In the genomic region with DNA sequence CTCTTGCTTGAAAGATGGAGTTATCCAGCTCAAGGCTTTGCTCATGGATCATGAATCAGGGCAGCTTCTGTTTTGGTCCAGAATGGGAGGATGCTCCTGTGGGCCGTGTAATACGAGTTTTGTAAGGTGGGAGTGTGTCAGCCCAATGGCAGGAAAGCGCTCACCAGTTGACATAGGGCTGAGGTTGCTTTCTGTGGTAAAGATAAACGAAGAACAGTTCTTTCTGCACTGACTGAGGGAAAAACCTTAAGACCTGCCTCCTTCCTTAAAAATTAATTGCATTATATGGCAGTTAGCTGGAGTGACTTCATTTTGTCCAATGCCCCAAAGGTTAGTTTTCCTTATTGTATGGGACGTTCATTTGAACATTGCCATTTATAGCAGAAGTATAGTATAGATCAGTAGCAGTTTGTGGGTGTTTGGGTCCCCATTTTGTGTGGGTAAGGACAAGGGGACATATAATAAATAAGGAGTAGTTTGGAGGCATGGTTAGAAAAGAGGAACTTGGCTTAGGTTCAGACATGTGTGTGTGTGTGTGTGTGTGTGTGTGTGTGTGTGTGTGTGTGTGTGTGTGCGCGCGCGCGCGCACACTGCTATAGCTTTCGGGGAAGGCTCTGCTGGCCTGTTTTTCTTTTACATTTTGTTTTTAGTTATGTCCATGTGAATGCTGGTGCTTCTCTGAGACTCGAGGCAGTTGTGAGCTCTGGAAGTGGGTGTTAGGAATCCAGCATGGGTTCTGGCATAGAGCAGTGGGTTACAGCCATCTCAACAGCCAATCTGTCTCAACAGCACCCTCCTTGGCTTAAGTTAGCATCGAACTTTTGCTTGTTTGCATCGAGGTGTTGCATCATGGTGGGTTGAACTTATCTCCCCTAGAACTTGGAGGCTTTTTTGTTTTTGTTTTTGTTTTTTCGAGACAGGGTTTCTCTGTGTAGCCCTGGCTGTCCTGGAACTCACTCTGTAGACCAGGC, we compare ENCODE assay signal across 16 mouse cellular contexts.
A peak's percentile ranks its signal among the peaks of the same experiment; 100 is the strongest.
DNase-seq lines count a peak whose midpoint lies in the region; ATAC-seq and TF ChIP-seq lines count a peak whose summit lies in the region.
"Had no signal": no experiment of that assay in that cellular context is flagged by ENCODE, and none has a peak within 500 bp of the region (broad histone marks: within the 10 kb centered on the region; RNA-seq: fewer than 3 reads in every experiment).

No protein-coding gene starts in this region.

- H3K9me3 ChIP-seq in midbrain, embryonic 10.5 days (replicated peaks): no peaks in the 10 kb centered on the region
- no peaks in the 10 kb centered on the region for H3K9me3 ChIP-seq in midbrain, postnatal 0 days (ENCODE audit: low read length)
- no peaks in the 10 kb centered on the region for H3K9me3 ChIP-seq in intestine, embryonic 15.5 days
- H3K9me3 ChIP-seq: embryonic facial prominence, embryonic 13.5 days; kidney, embryonic 15.5 days; limb, embryonic 10.5 days had no signal

- peaks cover 44% of the 10 kb centered on the region for H3K4me1 ChIP-seq in midbrain, embryonic 10.5 days
- H3K4me1 ChIP-seq in midbrain, postnatal 0 days (ENCODE audit: insufficient read depth, low read length): peaks cover 15% of the 10 kb centered on the region; the same call in 1 of the 2 replicates
- H3K4me1 ChIP-seq in intestine, embryonic 15.5 days (replicated peaks): peaks cover 27% of the 10 kb centered on the region

- no peak for TF ChIP-seq CTCF in midbrain, postnatal 0 days (IDR thresholded peaks at IDR 0.05)

- no peaks in the 10 kb centered on the region for H3K27me3 ChIP-seq in midbrain, embryonic 10.5 days (ENCODE audit: low read depth, poor library complexity, severe bottlenecking)
- H3K27me3 ChIP-seq in midbrain, postnatal 0 days (ENCODE audit: insufficient read depth, low read length): no peaks in the 10 kb centered on the region
- H3K27me3 ChIP-seq in intestine, embryonic 15.5 days (replicated peaks): no peaks in the 10 kb centered on the region
- H3K27me3 ChIP-seq: embryonic facial prominence, embryonic 13.5 days; kidney, embryonic 15.5 days had no signal

- no peak overlapping the region for H3K4me2 ChIP-seq in midbrain, postnatal 0 days (ENCODE audit: low read depth, low read length, poor library complexity, severe bottlenecking)
- H3K4me2 ChIP-seq in intestine, embryonic 15.5 days (replicated peaks): no peak overlapping the region
- H3K4me2 ChIP-seq: kidney, embryonic 15.5 days had no signal

- DNase-seq in midbrain, embryonic 10.5 days (ENCODE audit: low spot score): no peak
- DNase-seq in midbrain, postnatal 0 days (ENCODE audit: low spot score): no peak
- no peak for DNase-seq in urinary bladder, postnatal 10 days (ENCODE audit: low spot score)
- no peak for DNase-seq in gastrocnemius, postnatal 10 days
- no peak for DNase-seq in left cerebral cortex, postnatal 25 days (ENCODE audit: low spot score in 2 of 2)
- DNase-seq: cerebellum, postnatal 14 days; lung, postnatal 14 days had no signal

- no peak for ATAC-seq in midbrain, postnatal 0 days (ENCODE audit: low FRiP score)
- peak; percentile 63 to 70 for ATAC-seq in hematopoietic stem cell, adult 5-6 weeks (replicated peaks in 1 of 2; ENCODE audit: insufficient read depth in 1 of 2, low FRiP score in 2 of 2, low TSS enrichment in 1 of 2, low read depth in 1 of 2, poor library complexity in 2 of 2, severe bottlenecking in 2 of 2)
- ATAC-seq in megakaryocyte-erythroid progenitor cell, adult 5-6 weeks (replicated peaks; ENCODE audit: low FRiP score, low TSS enrichment, poor library complexity, severe bottlenecking): peak; percentile 40; the same call in 1 of the 2 replicates
- ATAC-seq in intestine, embryonic 15.5 days: no peak
- ATAC-seq: forebrain, embryonic 16.5 days had no signal

- peak overlapping the region; percentile 79 for H3K27ac ChIP-seq in midbrain, embryonic 10.5 days (replicated peaks)
- H3K27ac ChIP-seq in midbrain, postnatal 0 days (ENCODE audit: low read depth, low read length): no peak overlapping the region; the same call in 1 of the 2 replicates
- no peak overlapping the region for H3K27ac ChIP-seq in intestine, embryonic 15.5 days
- H3K27ac ChIP-seq: liver, embryonic 14.5 days; stomach, postnatal 0 days had no signal

- H3K9ac ChIP-seq in midbrain, postnatal 0 days (replicated peaks; ENCODE audit: low read length, poor library complexity, severe bottlenecking): no peak overlapping the region
- no peak overlapping the region for H3K9ac ChIP-seq in intestine, embryonic 15.5 days
- H3K9ac ChIP-seq: embryonic facial prominence, embryonic 13.5 days; kidney, embryonic 15.5 days; liver, embryonic 14.5 days had no signal

- intact Hi-C loops in left cerebral cortex, postnatal 25 days (cut with DNase I): loop anchor here (5.0 kb wide), 1 partner anchor 39 kb away; no protein-coding TSS in a partner anchor

- H3K36me3 ChIP-seq in midbrain, embryonic 10.5 days: no peaks in the 10 kb centered on the region
- H3K36me3 ChIP-seq in midbrain, postnatal 0 days (ENCODE audit: insufficient read depth, low read length): no peaks in the 10 kb centered on the region
- H3K36me3 ChIP-seq in intestine, embryonic 15.5 days: no peaks in the 10 kb centered on the region
- H3K36me3 ChIP-seq: embryonic facial prominence, embryonic 13.5 days; kidney, embryonic 15.5 days; limb, embryonic 10.5 days had no signal

- H3K4me3 ChIP-seq in midbrain, embryonic 10.5 days: no peak overlapping the region
- no peak overlapping the region for H3K4me3 ChIP-seq in midbrain, postnatal 0 days (ENCODE audit: low read depth, low read length)
- H3K4me3 ChIP-seq in intestine, embryonic 15.5 days (replicated peaks): no peak overlapping the region
- H3K4me3 ChIP-seq: embryonic facial prominence, embryonic 13.5 days; kidney, embryonic 15.5 days; limb, embryonic 10.5 days had no signal

- WGBS in midbrain, embryonic 10.5 days: 88% methylated on average over 16 of the region's 16 CpGs
- WGBS in midbrain, postnatal 0 days: 84% methylated on average over 16 of the region's 16 CpGs
- WGBS in intestine, embryonic 15.5 days: 83% methylated on average over 16 of the region's 16 CpGs

Comparison
In these comparisons a context has a peak if more than half of its experiments do, and no peak if none do; other contexts are left out.
1. ATAC-seq: peak in hematopoietic stem cell, adult 5-6 weeks (2 of 2) and megakaryocyte-erythroid progenitor cell, adult 5-6 weeks (single experiment); none in midbrain, postnatal 0 days (single experiment) and intestine, embryonic 15.5 days (single experiment).